Mouse (Mus musculus): ENCODE data around the gene Ccdc88b. TPM values are rescaled to one million over a fixed set of nuclear protein-coding genes. Genes with fewer than 3 reads are reported as not detected.

The Ccdc88b gene
- polyA plus RNA-seq, 1 experiment from 2014 or later, result 1.3 TPM

GRCm38 (mm10) chr19:6856281-6857002 is 1.6 kb downstream of the Ccdc88b start:
- H3K27ac ChIP-seq, result no peak overlapping the region
- H3K36me3 ChIP-seq, result no peaks in the 10 kb centered on the region
- H3K4me1 ChIP-seq, result peaks cover 10% of the 10 kb centered on the region
- H3K9ac ChIP-seq, result no peak overlapping the region
- H3K4me2 ChIP-seq, result no peak overlapping the region
- no peak overlapping the region for H3K4me3 ChIP-seq
- no peaks in the 10 kb centered on the region for H3K9me3 ChIP-seq
- ATAC-seq (ENCODE audit: borderline replicate concordance, extremely low read depth, low FRiP score, low TSS enrichment), result no peak
- WGBS, result 37% methylated on average over 12 of the region's 12 CpGs
- H3K27me3 ChIP-seq, result peaks cover 22% of the 10 kb centered on the region; the same call in 1 of the 2 replicates

DNA sequence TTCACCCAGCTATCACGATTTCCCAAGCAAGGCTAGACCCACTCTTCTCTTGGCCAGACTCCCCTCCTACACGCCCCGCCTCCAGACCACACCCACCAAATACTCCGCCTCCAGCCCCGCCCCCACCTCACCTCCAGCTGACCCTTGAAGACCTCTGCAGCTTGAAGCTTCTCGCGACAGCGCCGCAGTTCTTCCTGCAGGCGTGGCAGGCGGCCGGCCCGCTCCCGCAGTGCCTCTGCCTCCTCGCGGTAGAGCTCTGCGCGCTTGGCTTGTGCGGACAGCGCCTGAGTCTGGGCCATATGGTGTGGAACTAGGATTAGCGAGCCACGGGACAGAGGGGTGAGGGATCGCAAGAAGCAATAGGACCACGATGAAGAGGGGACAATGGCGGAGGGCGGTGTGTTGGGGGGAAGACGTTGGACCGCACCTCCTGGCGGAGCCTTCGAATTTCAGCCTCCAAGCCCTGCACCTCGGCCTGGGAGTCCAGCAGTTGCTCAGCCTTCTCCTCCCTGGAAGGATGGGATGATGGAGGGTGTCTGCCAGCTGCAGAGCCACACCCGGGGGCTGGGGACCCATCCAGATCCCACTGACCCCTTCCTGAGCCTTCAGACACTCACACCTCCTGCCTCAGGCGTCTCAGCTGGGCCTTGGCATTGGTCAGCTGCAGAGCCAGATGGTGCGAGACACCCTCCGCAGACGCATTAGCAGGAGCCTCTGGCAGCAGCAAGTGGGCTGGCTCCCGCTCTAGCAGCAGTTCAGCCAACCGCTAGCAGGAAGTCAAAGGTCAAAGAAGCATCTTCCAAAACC is 2.6 kb downstream of the Ccdc88b start:
- no peaks in the 10 kb centered on the region for H3K36me3 ChIP-seq
- H3K9me3 ChIP-seq, result no peaks in the 10 kb centered on the region
- no peak overlapping the region for H3K9ac ChIP-seq
- WGBS, result 9% methylated on average over 38 of the region's 38 CpGs
- peaks cover 28% of the 10 kb centered on the region; the same call in 1 of the 2 replicates for H3K27me3 ChIP-seq
- ATAC-seq (ENCODE audit: borderline replicate concordance, extremely low read depth, low FRiP score, low TSS enrichment), result peak; percentile 31; the same call in 1 of the 2 replicates
- peak overlapping the region; percentile 51 for H3K4me2 ChIP-seq
- peak overlapping the region; percentile 21 for H3K4me3 ChIP-seq
- peaks cover 10% of the 10 kb centered on the region for H3K4me1 ChIP-seq
- H3K27ac ChIP-seq, result no peak overlapping the region

GRCm38 (mm10) chr19:6854658-6855057 is 3.4 kb downstream of the Ccdc88b start:
- peaks cover 35% of the 10 kb centered on the region for H3K27me3 ChIP-seq
- H3K9me3 ChIP-seq, result no peaks in the 10 kb centered on the region
- peak overlapping the region; percentile 51; the same call in 1 of the 2 replicates for H3K4me2 ChIP-seq
- H3K27ac ChIP-seq, result no peak overlapping the region
- ATAC-seq (ENCODE audit: borderline replicate concordance, extremely low read depth, low FRiP score, low TSS enrichment), result no peak
- H3K36me3 ChIP-seq, result no peaks in the 10 kb centered on the region
- no peak overlapping the region for H3K9ac ChIP-seq
- 82% methylated on average over 12 of the region's 12 CpGs for WGBS
- H3K4me3 ChIP-seq, result no peak overlapping the region
- H3K4me1 ChIP-seq, result peaks cover 10% of the 10 kb centered on the region

DNA sequence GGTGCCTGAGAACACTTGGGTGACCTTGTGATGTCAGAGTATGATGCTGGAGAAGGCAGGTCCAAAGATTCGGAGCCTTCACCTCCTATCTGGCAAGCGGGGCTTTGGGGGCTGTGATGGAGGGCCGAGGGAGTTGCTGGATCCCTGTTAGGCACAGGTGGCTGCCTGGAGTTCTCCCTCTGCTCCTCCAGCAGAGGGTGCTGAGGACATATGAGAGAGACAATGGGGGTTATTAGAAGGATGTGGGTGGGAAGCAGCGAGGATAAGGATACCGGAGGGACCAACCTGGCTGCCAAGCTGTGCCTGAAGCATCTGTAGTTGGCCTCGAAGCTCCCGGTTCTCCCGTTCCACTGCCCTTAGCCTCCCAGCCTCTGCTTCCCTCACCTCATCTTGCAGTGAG is 4.1 kb downstream of the Ccdc88b start:
- WGBS, result 71% methylated on average over 8 of the region's 8 CpGs
- no peaks in the 10 kb centered on the region for H3K36me3 ChIP-seq
- no peak for ATAC-seq (ENCODE audit: borderline replicate concordance, extremely low read depth, low FRiP score, low TSS enrichment)

GRCm38 (mm10) chr19:6852393-6853305 is 5.4 kb downstream of the Ccdc88b start:
- WGBS, result 75% methylated on average over 21 of the region's 21 CpGs
- H3K9me3 ChIP-seq, result no peaks in the 10 kb centered on the region
- H3K27me3 ChIP-seq, result peaks cover 55% of the 10 kb centered on the region
- no peak overlapping the region for H3K9ac ChIP-seq
- no peak overlapping the region for H3K4me3 ChIP-seq
- no peak overlapping the region for H3K27ac ChIP-seq
- no peak overlapping the region for H3K4me2 ChIP-seq
- H3K36me3 ChIP-seq, result no peaks in the 10 kb centered on the region
- peaks cover 18% of the 10 kb centered on the region for H3K4me1 ChIP-seq
- no peak for ATAC-seq (ENCODE audit: borderline replicate concordance, extremely low read depth, low FRiP score, low TSS enrichment)

More for the DNA sequence above, 4.1 kb downstream of the Ccdc88b start:
- Histone ChIP-seq H3K4me1 (peaks cover 10% of the 10 kb centered on the region), H3K9me3 (no peaks in the 10 kb centered on the region), H3K27ac (no peak overlapping the region), H3K4me2 (no peak overlapping the region), H3K27me3 (peaks cover 43% of the 10 kb centered on the region), H3K4me3 (no peak overlapping the region), H3K9ac (no peak overlapping the region)

DNA sequence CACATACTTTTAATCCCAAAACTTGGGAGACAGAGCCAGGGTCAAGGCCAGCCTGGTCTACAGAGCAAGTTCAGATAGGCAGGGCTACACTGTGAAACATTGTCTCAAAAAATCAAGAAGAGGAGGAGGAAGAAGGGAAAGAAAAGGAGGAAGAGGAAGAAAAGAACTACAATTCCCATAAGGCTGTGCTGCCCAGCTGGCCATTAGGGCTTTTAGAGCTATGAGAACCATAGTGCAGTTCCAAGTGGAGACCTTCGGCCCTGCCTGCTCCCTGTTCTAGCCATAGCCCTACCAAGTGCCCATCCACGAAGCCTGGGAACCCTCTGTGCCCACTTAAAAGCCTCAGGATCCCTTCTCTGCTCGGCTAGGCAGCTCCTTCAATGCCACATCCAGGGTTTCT is 6.5 kb downstream of the Ccdc88b start:
- Histone ChIP-seq H3K27me3 (peaks cover 67% of the 10 kb centered on the region), H3K9ac (no peak overlapping the region), H3K36me3 (no peaks in the 10 kb centered on the region), H3K4me3 (no peak overlapping the region), H3K9me3 (no peaks in the 10 kb centered on the region), H3K27ac (no peak overlapping the region), H3K4me1 (peaks cover 18% of the 10 kb centered on the region), H3K4me2 (no peak overlapping the region)
- no peak for ATAC-seq (ENCODE audit: borderline replicate concordance, extremely low read depth, low FRiP score, low TSS enrichment)
- 86% methylated on average over 3 of the region's 3 CpGs for WGBS

- Histone ChIP-seq H3K27me3 (peaks cover 69% of the 10 kb centered on the region), H3K4me3 (no peak overlapping the region)
- 75% methylated on average over 23 of the region's 23 CpGs for WGBS
Measured at GRCm38 (mm10) chr19:6849506-6850068, 8.4 kb downstream of the Ccdc88b start.

DNA sequence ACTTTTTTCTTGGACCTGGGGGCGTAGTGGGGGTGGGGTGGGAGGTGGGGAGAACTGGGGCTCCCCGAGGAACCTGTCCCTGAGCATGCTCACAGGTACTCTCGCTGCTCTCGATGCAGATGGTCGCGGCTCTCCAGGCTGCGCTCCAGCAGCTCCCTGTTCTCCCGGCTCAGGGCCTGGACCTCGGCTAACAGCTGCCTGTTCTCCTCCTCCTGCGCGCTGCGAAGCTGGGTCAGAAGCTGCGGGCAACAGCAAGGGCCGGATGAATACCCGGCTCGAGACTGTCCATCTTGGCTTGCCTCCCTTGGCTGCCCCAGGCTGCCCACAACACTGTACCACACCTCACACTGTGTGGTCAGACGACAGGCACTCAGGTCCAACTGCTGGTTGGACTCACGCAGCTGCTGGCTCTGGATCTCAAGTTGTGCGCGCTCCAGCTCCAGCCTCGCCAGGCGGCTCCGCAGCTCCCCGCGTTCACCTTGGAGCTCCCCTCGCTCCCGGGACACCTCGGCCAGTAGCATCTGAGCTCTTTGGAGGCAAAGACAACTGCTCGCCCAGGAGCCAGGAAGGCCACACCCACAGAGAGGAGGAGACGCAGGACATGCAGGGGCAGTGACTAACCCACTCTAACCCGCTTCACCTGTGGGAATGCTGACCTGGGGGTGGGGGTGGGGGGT is 10.0 kb downstream of the Ccdc88b start:
- H3K27me3 ChIP-seq, result peaks cover 66% of the 10 kb centered on the region
- no peak overlapping the region for H3K27ac ChIP-seq
- peak overlapping the region; percentile 18 for H3K4me3 ChIP-seq
- peak overlapping the region; percentile 48 for H3K4me2 ChIP-seq
- no peaks in the 10 kb centered on the region for H3K9me3 ChIP-seq
- no peak for ATAC-seq (ENCODE audit: borderline replicate concordance, extremely low read depth, low FRiP score, low TSS enrichment)
- H3K4me1 ChIP-seq, result peaks cover 8% of the 10 kb centered on the region; the same call in 1 of the 2 replicates
- H3K36me3 ChIP-seq, result no peaks in the 10 kb centered on the region
- H3K9ac ChIP-seq, result no peak overlapping the region
- 8% methylated on average over 27 of the region's 31 CpGs for WGBS

More at GRCm38 (mm10) chr19:6849506-6850068, 8.4 kb downstream of the Ccdc88b start:
- Histone ChIP-seq H3K27ac (no peak overlapping the region), H3K4me2 (no peak overlapping the region), H3K36me3 (no peaks in the 10 kb centered on the region), H3K4me1 (peaks cover 8% of the 10 kb centered on the region; the same call in 1 of the 2 replicates), H3K9ac (no peak overlapping the region), H3K9me3 (no peaks in the 10 kb centered on the region)
- ATAC-seq (ENCODE audit: borderline replicate concordance, extremely low read depth, low FRiP score, low TSS enrichment), result no peak

DNA sequence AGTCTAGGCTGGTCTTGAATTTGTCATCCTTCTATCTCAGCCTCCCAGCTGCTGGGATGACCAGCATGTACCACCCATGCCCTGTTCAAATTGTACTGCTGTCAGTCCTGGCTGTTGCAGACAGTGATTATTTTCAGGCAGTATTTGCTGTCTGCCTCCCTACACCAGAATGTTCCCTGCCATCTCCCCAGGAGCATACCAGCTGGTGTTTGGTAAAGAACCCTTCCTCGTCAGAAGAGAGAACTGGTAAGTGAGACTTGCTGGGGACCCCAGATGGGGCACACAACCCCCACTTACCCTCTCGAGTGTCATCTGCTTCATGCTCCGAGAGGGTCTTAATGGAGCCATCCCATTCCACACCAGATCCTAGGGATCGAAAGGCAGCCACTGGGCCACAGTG is 12.0 kb downstream of the Ccdc88b start:
- H3K4me1 ChIP-seq, result peaks cover 11% of the 10 kb centered on the region
- H3K9ac ChIP-seq, result no peak overlapping the region
- no peak overlapping the region for H3K4me2 ChIP-seq
- no peak overlapping the region for H3K4me3 ChIP-seq
- 80% methylated on average over 4 of the region's 4 CpGs for WGBS
- no peak for ATAC-seq (ENCODE audit: borderline replicate concordance, extremely low read depth, low FRiP score, low TSS enrichment)
- H3K9me3 ChIP-seq, result no peaks in the 10 kb centered on the region
- H3K36me3 ChIP-seq, result no peaks in the 10 kb centered on the region
- H3K27ac ChIP-seq, result no peak overlapping the region
- H3K27me3 ChIP-seq, result peaks cover 66% of the 10 kb centered on the region

DNA sequence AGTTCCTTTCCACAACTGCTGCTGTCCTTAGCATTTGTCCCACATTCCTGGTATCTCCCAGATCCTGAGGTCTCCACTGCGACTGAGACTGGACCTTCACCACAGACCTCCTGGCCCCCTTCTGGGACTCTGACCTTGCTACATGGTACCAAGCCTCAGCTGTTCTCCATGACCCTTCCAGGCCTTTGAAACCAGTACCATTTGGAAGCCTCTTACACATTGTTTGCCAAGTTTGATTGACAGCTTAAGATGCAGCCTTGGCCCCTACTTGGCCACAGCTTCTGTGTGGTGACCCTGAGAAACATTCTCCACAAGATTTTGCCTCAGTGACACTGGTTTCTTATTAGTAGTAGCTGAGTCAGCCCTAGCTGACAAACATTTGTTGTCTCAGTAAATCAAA is 15.7 kb downstream of the Ccdc88b start:
- Histone ChIP-seq H3K27me3 (peaks cover 29% of the 10 kb centered on the region), H3K4me3 (no peak overlapping the region), H3K4me2 (no peak overlapping the region), H3K36me3 (peaks cover 11% of the 10 kb centered on the region), H3K27ac (no peak overlapping the region), H3K4me1 (peaks cover 14% of the 10 kb centered on the region), H3K9me3 (no peaks in the 10 kb centered on the region), H3K9ac (no peak overlapping the region)
- ATAC-seq (ENCODE audit: borderline replicate concordance, extremely low read depth, low FRiP score, low TSS enrichment), result no peak
- 65% methylated on average over 1 of the region's 1 CpGs for whole genome bisulfite sequencing

DNA sequence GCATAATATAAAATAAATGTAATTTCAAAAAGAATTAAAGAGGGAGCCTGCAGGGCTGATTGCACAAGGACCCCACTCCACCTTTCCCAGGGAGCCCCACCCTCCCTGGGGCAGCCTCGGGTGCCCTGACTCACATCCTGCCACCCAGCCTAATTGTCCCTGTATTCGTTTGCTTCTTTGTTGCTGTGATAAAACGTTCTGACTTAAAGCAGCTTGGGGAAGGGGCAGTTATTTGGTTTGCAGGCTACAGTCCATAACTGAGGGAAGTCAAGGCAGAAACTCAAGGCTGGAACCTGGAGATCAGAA is 16.8 kb downstream of the Ccdc88b start:
- Histone ChIP-seq H3K9me3 (no peaks in the 10 kb centered on the region), H3K27ac (peak overlapping the region; percentile 91), H3K4me1 (peaks cover 14% of the 10 kb centered on the region), H3K9ac (no peak overlapping the region), H3K27me3 (peaks cover 18% of the 10 kb centered on the region), H3K4me3 (peak overlapping the region; percentile 72), H3K4me2 (peak overlapping the region; percentile 96), H3K36me3 (peaks cover 20% of the 10 kb centered on the region)
- WGBS, result 9% methylated on average over 3 of the region's 3 CpGs
- no peak for ATAC-seq (ENCODE audit: borderline replicate concordance, extremely low read depth, low FRiP score, low TSS enrichment)
